Mouse (Mus musculus): ENCODE measurements around the gene Meis1.

DNA sequence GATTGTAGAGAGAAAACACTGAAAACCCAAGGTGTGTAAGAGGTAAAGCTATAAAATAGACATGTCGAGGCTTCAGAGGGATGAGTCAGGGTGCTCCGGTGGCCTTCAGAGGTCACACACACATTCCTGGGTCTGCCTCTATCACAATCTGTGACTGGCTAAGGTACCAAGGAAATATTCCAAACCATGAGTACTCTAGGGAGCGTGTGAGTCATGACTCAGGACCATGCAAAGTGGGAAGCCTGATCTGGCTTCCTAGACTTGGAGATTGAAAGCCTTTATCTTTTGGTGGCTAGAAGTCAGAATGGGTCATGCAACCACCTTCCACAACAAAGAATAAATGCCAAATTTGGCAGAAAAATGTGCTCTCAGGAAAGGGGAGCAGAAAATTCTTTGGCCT lies 98.1 kb downstream of the Meis1 start:
- TF ChIP-seq CTCF (IDR thresholded peaks at IDR 0.05; ENCODE audit: low read depth, low read length) (no peak), POLR2A (IDR thresholded peaks at IDR 0.05; ENCODE audit: insufficient read depth, low read length) (no peak)
